Mouse (Mus musculus): ENCODE data around the gene Trio.

GRCm38 (mm10) chr15:27697632-27698031 is 328.0 kb downstream of the Trio start:
- no peak for TF ChIP-seq CTCF (IDR thresholded peaks at IDR 0.05; ENCODE audit: extremely low read depth, insufficient read depth, low read length)
- TF ChIP-seq POLR2A (IDR thresholded peaks at IDR 0.05; ENCODE audit: extremely low read depth, insufficient read depth, low read length): no peak
